Mouse (Mus musculus) heart, postnatal 0 days (tissue): ENCODE measurements around the gene Insl3.

Experiments used
- CTCF ChIP-seq: IDR thresholded peaks from 2 replicates; pipeline ENCODE4 v1.5.1; 2016; ENCODE audit warnings: antibody characterized with exemption, control low read depth, low read depth
- EP300 ChIP-seq: IDR thresholded peaks from 2 replicates; pipeline ENCODE4 v1.6.1; 2016; ENCODE audit warnings: antibody characterized with exemption, low read depth

DNA sequence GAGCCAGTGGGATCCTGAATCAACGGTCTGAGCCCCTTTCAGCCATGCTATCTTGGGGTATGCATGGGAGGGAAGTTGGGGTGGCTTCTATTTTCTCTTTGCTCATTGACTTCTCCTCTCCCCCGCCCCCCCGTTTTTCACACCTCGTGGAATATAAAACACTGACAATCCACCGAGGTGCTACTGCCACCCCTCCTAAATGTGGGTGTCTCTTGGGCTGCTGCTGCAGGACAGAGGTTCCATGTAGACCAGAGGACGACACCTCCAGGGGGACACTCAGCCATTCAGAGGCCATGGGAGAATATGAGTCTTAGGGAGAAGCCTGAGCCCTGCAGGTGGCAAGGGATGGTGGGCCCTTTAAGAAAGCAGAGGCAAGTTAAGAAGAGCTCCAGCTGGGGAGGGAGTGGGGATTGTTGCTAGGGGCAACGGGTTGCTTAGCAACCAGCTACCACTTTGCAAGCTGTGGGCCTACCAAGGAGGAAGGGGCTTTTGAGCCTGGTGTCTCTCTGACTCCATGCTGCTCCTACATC lies 31.0 kb downstream of the Insl3 start:
- TF ChIP-seq EP300, result no peak
- TF ChIP-seq CTCF, result no peak
